16 mouse cellular contexts compared by ENCODE assay signal in genomic region chrX:49891383-49891782, GRCm38 (mm10).
"Had no signal": no experiment of that assay in that cellular context is flagged by ENCODE, and none has a peak within 500 bp of the region (broad histone marks: within the 10 kb centered on the region; RNA-seq: fewer than 3 reads in every experiment).

TSS of gene Olfr1322 (minus strand) at chrX:49891483.

- DNase-seq: heart, postnatal 10 days; heart, postnatal 14 days; heart, postnatal 36 days; heart, postnatal 4 days; kidney, adult 11 months; kidney, adult 18-20 months; kidney, adult 2 months; kidney, adult 8-10 months; kidney, adult 9 months; kidney, postnatal 10 days; kidney, postnatal 14 days; kidney, postnatal 25 days; kidney, postnatal 36 days; kidney, postnatal 4 days; layer of hippocampus, adult 9-11 months; layer of hippocampus, postnatal 36 days had no signal
